Mouse (Mus musculus): ENCODE data around the gene Dock6.

GRCm38 (mm10) chr9:21787654-21788053 is 64.8 kb downstream of the Dock6 start:
- TF ChIP-seq CTCF (IDR thresholded peaks at IDR 0.05) = no peak
- no peak for TF ChIP-seq EP300 (IDR thresholded peaks at IDR 0.05)
